Mouse (Mus musculus) olfactory bulb, adult 2 months (tissue): ENCODE data around the gene Apool. TPM values are rescaled to one million over a fixed set of nuclear protein-coding genes. Genes with fewer than 3 reads are reported as not detected.

Experiments
- H3K27ac ChIP-seq: fragments of 200-500 bp; 2 replicates; pipeline ENCODE4 v1.5.1; 2012; ENCODE audit warnings: low read depth, low read length; ENCODE audit not compliant: insufficient read depth
- H3K4me1 ChIP-seq: fragments of 200-500 bp; 2 replicates; pipeline ENCODE4 v1.6.1; 2012; ENCODE audit warnings: low read length; ENCODE audit not compliant: control insufficient read depth, insufficient read depth
- H3K4me3 ChIP-seq: fragments of 200-500 bp; 2 replicates; pipeline ENCODE4 v1.5.1; 2012; ENCODE audit warnings: mild to moderate bottlenecking, low read depth, low read length, moderate library complexity; ENCODE audit not compliant: insufficient read depth
- CTCF ChIP-seq: fragments of 200-500 bp; IDR thresholded peaks from 2 replicates; pipeline ENCODE4 v1.5.1; 2012; ENCODE audit warnings: low read depth, mild to moderate bottlenecking, low read length, moderate library complexity; ENCODE audit not compliant: insufficient read depth
- POLR2A ChIP-seq: fragments of 200-500 bp; IDR thresholded peaks from 2 replicates; pipeline ENCODE4 v1.6.1; 2012; ENCODE audit warnings: mild to moderate bottlenecking, low read depth, low read length, moderate library complexity; ENCODE audit not compliant: insufficient read depth
- WGBS: fragments of 180-500 bp; shearing (Covaris S2); methylation state at CpG from one replicate; pipeline ENCODE4 v1.1.7; 2018; 5-methylcytosine and 5-hydroxymethylcytosine counted together
- polyA plus RNA-seq: library from polyadenylated mRNA; stranded (reverse); fragments of >200 nt; gene quantifications from 2 replicates; pipeline ENCODE4 v1.2.4, GENCODE M21; 2012; ENCODE audit warnings: low replicate concordance; ENCODE audit not compliant: missing spikeins, insufficient read depth, insufficient read length

Gene Apool
- polyA plus RNA-seq, 1 experiment, result not detected

- Histone ChIP-seq H3K4me1 (no peaks in the 10 kb centered on the region), H3K27ac (no peak within 1 kb of the TSS), H3K4me3 (no peak within 1 kb of the TSS)
- WGBS, result 95% methylated on average over 3 of the region's 3 CpGs
- no peak for TF ChIP-seq POLR2A
- no peak for TF ChIP-seq CTCF
Observed at GRCm38 (mm10) chrX:112406679-112407078, 95.5 kb downstream of the Apool start, which contains the start of gene Satl1. Satl1 (minus strand) TSS chrX:112406779.

- WGBS, result 81% methylated on average over 2 of the region's 2 CpGs
Observed at GRCm38 (mm10) chrX:112412309-112412708, 101.2 kb downstream of the Apool start.

More at GRCm38 (mm10) chrX:112412309-112412708, 101.2 kb downstream of the Apool start:
- TF ChIP-seq POLR2A (no peak), CTCF (no peak)
- no peak overlapping the region for H3K4me3 ChIP-seq
- H3K4me1 ChIP-seq, result no peaks in the 10 kb centered on the region
- H3K27ac ChIP-seq, result no peak overlapping the region

Other genes starting within 250 kb of the Apool start
- not detected in 2 replicates for gene 4933403O08Rik, start 72.3 kb upstream of the Apool start, polyA plus RNA-seq
- not detected in 2 replicates for gene Satl1, start 95.4 kb downstream of the Apool start, polyA plus RNA-seq
- not detected in 2 replicates for gene 2010106E10Rik, start 183.9 kb downstream of the Apool start, polyA plus RNA-seq